Mouse (Mus musculus): ENCODE data around the gene Arhgap10. TPM values are rescaled to one million over a fixed set of nuclear protein-coding genes. Genes with fewer than 3 reads are reported as not detected.
"Not testable (repeated sequence)": the region's sequence is repeated elsewhere in the genome, so short reads cannot be mapped to it uniquely, and the experiment has no call there.

The Arhgap10 gene
- polyA plus RNA-seq, 1 experiment, result 22.4 TPM

DNA sequence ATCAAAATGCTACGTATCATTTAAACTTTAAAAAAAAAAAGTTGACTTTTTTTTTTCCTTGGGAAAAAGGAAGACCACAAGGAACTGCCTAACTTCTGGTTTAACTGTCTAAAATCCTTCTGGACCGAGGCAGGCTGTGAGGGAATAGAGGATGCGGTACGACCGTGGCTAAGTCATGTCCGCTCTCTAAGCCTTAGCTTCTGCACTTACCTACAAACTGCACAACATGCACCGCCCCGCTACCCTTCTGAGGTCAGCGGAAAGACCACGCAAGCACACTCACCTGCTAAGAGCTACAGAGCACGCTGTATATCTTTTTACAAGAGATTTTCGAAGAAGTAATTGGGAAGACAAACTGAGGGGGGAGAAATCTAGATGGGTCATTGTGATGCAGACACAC is 186.6 kb downstream of the Arhgap10 start:
- Histone ChIP-seq H3K27ac (ENCODE audit: insufficient read depth, low read length) (no peak overlapping the region), H3K4me1 (ENCODE audit: control insufficient read depth, insufficient read depth, low read length) (no peaks in the 10 kb centered on the region; the same call in 1 of the 2 replicates), H3K4me3 (ENCODE audit: insufficient read depth, low read length) (no peak overlapping the region)
- TF ChIP-seq CTCF (IDR thresholded peaks at IDR 0.05; ENCODE audit: extremely low read depth, insufficient read depth, low read length) (no peak), POLR2A (IDR thresholded peaks at IDR 0.05; ENCODE audit: extremely low read depth, insufficient read depth, low read length) (no peak)

DNA sequence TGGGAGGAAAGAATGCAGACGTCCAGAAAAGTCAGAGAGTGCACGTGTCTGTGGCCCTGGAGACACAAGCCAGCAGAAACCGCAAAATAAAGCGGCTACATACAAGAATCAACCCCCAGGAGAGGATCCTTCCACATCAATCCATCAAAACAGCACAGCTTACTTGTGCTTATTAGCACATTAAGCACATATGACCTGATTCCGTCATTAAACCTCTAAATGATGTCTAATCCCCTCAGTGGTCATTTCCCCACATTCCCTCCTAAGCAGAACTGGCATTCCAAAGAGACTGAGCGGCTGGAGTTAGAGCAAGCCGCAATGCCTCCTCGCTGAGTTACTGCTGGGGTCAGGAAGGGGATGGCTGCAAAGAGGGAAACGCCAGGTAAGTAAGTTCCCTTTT is 187.4 kb downstream of the Arhgap10 start:
- Histone ChIP-seq H3K4me1 (ENCODE audit: control insufficient read depth, insufficient read depth, low read length) (no peaks in the 10 kb centered on the region; the same call in 1 of the 2 replicates), H3K4me3 (ENCODE audit: insufficient read depth, low read length) (no peak overlapping the region), H3K27ac (ENCODE audit: insufficient read depth, low read length) (no peak overlapping the region)
- TF ChIP-seq POLR2A (IDR thresholded peaks at IDR 0.05; ENCODE audit: extremely low read depth, insufficient read depth, low read length) (no peak), CTCF (IDR thresholded peaks at IDR 0.05; ENCODE audit: extremely low read depth, insufficient read depth, low read length) (no peak)

DNA sequence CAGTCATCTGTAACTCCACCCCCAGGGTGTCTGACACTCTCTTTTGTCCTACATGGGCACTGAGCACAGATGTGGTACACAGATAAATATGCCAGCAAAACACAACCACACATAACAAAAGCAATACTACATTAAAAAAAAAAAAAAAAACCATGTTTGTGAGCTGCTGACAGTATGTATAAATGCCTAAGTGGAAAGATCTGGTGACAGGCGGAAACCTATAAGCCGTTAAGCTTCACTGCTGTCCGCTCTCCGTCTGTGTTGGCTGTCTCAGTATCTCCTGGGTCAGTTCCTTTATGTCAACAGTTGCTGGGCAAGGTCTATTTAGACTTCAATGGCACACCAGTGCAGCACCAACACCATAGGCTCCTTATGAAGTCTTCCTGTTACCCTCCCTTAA is 188.0 kb downstream of the Arhgap10 start:
- no peak for TF ChIP-seq POLR2A (IDR thresholded peaks at IDR 0.05; ENCODE audit: extremely low read depth, insufficient read depth, low read length)
- Histone ChIP-seq H3K27ac (ENCODE audit: insufficient read depth, low read length) (no peak overlapping the region), H3K4me3 (ENCODE audit: insufficient read depth, low read length) (no peak overlapping the region), H3K4me1 (ENCODE audit: control insufficient read depth, insufficient read depth, low read length) (no peaks in the 10 kb centered on the region; the same call in 1 of the 2 replicates)

DNA sequence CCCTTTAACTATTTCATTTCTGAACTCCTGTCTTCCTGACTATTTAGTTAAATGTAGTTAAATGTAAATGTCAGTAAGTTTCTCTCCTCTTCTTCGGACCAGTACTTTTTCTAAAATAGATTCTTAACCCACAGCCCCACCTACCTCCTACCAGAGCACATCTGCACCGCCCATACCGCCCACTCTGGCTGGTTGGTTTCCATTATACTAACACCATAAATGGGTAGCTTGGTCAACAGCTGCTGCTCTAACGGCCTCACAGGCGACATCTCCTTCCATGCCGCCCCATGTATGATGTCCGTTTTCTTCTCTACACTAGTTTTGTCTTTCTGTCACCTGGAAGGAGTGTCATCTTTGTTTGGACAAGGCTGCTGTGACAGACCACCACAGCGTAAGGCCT is 189.3 kb downstream of the Arhgap10 start:
- TF ChIP-seq POLR2A (IDR thresholded peaks at IDR 0.05; ENCODE audit: extremely low read depth, insufficient read depth, low read length) (no peak), CTCF (IDR thresholded peaks at IDR 0.05; ENCODE audit: extremely low read depth, insufficient read depth, low read length) (no peak)
- Histone ChIP-seq H3K4me1 (ENCODE audit: control insufficient read depth, insufficient read depth, low read length) (no peaks in the 10 kb centered on the region; the same call in 1 of the 2 replicates), H3K27ac (ENCODE audit: insufficient read depth, low read length) (no peak overlapping the region), H3K4me3 (ENCODE audit: insufficient read depth, low read length) (no peak overlapping the region)

DNA sequence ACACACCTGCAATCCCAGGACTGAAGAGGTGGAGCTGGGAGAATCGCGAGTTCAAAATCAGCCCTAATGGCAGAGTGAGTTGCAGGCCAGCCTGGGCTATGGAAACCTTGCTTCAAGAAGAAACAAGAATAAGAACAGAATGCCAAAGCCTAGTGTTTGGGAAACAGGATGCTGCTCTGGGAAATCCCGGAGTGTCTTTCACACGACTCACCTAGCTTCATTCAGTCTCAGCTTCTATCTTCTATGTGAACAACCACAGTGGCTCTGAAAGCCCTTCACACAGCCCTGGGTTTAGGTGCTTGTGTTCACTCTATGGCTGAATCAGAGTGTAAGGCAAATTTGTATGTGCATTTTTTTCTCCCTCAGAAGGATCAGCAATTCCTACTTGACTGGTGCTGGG is 190.4 kb downstream of the Arhgap10 start:
- Histone ChIP-seq H3K27ac (ENCODE audit: insufficient read depth, low read length) (no peak overlapping the region), H3K4me3 (ENCODE audit: insufficient read depth, low read length) (no peak overlapping the region), H3K4me1 (ENCODE audit: control insufficient read depth, insufficient read depth, low read length) (no peaks in the 10 kb centered on the region; the same call in 1 of the 2 replicates)
- no peak for TF ChIP-seq POLR2A (IDR thresholded peaks at IDR 0.05; ENCODE audit: extremely low read depth, insufficient read depth, low read length)

DNA sequence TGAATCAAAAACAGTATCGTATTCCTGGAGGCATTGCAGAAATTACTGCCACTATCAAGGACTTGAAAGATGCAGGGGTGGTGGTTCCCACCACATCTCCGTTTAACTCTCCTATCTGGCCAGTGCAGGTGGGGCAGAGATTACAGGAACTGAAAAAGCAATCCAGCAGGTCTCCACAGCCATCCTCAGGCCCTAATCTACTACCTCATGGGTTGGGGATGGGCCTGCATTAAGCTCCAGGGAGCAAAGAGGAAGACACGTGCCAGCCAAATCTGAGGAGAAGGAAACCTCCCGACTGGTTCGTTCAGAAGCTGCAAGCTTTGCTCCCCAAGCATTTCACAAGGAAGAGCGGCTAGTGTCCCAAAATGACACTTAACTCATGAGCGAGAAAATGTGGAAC is 195.0 kb downstream of the Arhgap10 start:
- not testable (repeated sequence) for H3K27ac ChIP-seq (ENCODE audit: insufficient read depth, low read length); H3K4me3 ChIP-seq (ENCODE audit: insufficient read depth, low read length); H3K4me1 ChIP-seq (ENCODE audit: control insufficient read depth, insufficient read depth, low read length)

DNA sequence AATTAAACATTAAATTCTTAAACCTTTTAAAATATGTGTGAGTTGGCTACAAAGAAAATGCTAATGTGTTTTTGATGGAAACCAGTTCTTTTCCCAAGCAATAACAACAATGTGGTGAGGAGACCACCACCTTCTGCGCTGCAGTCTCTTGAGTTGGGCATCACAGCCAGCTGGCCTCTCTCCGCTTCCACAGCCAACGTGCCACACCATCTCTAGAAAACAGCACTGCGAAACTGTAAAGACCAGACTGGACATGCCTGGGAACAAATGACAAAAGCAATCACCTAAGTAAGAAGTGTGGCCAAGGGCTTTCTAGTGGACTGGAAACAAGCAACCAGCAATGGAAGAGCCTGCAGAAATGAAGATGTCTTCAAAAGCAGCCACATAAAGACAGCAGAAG is 195.9 kb downstream of the Arhgap10 start:
- Histone ChIP-seq H3K4me1 (ENCODE audit: control insufficient read depth, insufficient read depth, low read length) (no peaks in the 10 kb centered on the region; the same call in 1 of the 2 replicates), H3K4me3 (ENCODE audit: insufficient read depth, low read length) (no peak overlapping the region), H3K27ac (ENCODE audit: insufficient read depth, low read length) (no peak overlapping the region)
- TF ChIP-seq CTCF (IDR thresholded peaks at IDR 0.05; ENCODE audit: extremely low read depth, insufficient read depth, low read length), result no peak
- TF ChIP-seq POLR2A (IDR thresholded peaks at IDR 0.05; ENCODE audit: extremely low read depth, insufficient read depth, low read length), result no peak

DNA sequence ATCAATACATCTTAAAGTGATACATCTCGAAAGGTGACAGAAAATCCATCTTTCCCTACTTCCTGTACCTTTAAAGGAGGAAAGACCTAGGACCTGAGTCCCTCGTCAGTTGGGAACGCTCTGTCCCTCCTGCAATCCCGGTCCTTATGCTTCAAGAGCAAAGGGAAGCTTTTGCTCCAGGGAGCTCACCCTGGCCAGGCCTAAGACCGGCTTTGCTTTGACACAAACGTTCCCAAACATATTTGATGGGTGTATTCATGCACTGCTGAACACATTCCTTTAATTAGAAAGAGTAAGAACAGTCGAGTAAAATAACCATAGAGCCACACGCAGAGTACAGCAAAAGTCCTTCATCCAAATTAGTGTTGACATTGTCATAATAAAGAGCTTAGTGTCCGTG is 199.2 kb downstream of the Arhgap10 start:
- no peak for TF ChIP-seq POLR2A (IDR thresholded peaks at IDR 0.05; ENCODE audit: extremely low read depth, insufficient read depth, low read length)
- Histone ChIP-seq H3K27ac (ENCODE audit: insufficient read depth, low read length) (no peak overlapping the region), H3K4me3 (ENCODE audit: insufficient read depth, low read length) (no peak overlapping the region), H3K4me1 (ENCODE audit: control insufficient read depth, insufficient read depth, low read length) (no peaks in the 10 kb centered on the region)

DNA sequence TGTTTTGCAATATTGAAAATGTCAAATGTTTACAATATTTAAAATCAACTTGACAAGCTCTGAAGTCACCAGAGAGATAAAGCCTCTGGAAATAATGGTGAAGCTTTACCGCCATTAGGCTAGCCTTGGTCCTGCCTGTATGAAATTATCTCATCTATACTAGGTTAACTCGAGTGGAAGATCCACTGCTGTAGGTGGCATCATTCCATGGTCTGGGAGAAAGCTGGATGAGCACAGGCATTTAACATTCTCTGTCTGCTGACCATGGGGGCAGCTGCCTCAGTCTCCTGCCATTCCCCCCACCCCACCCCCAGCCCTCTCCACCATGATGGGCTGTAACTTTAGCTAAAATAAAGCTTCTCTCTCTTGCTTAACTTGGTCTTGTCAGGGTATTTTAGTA is 200.0 kb downstream of the Arhgap10 start:
- TF ChIP-seq POLR2A (IDR thresholded peaks at IDR 0.05; ENCODE audit: extremely low read depth, insufficient read depth, low read length) (no peak), CTCF (IDR thresholded peaks at IDR 0.05; ENCODE audit: extremely low read depth, insufficient read depth, low read length) (no peak)

DNA sequence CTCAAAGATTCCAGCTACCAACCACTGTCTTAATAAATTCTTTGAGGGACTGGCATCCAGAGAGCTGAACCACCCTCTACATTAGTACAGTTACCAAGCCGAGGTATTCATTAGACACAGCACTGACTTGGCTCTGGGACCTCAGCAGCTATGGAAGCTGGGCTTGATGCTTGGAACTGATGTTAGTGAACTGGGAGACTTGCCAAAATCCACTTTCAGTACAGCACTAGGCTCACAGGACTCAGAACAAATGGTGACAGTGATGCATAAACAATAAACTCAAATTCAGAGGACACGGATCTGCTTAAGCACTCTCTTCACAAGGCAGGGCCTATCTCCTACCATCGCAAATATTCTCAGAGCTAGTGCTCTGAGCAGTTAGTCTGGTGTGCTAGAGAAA is 204.8 kb downstream of the Arhgap10 start:
- H3K27ac ChIP-seq (ENCODE audit: insufficient read depth, low read length), result no peak overlapping the region
- no peak for TF ChIP-seq POLR2A (IDR thresholded peaks at IDR 0.05; ENCODE audit: extremely low read depth, insufficient read depth, low read length)
- TF ChIP-seq CTCF (IDR thresholded peaks at IDR 0.05; ENCODE audit: extremely low read depth, insufficient read depth, low read length), result no peak
- no peak overlapping the region for H3K4me3 ChIP-seq (ENCODE audit: insufficient read depth, low read length)
- no peaks in the 10 kb centered on the region for H3K4me1 ChIP-seq (ENCODE audit: control insufficient read depth, insufficient read depth, low read length)

More for the DNA sequence above, 200.0 kb downstream of the Arhgap10 start:
- Histone ChIP-seq H3K27ac (ENCODE audit: insufficient read depth, low read length) (no peak overlapping the region), H3K4me3 (ENCODE audit: insufficient read depth, low read length) (no peak overlapping the region), H3K4me1 (ENCODE audit: control insufficient read depth, insufficient read depth, low read length) (no peaks in the 10 kb centered on the region)

DNA sequence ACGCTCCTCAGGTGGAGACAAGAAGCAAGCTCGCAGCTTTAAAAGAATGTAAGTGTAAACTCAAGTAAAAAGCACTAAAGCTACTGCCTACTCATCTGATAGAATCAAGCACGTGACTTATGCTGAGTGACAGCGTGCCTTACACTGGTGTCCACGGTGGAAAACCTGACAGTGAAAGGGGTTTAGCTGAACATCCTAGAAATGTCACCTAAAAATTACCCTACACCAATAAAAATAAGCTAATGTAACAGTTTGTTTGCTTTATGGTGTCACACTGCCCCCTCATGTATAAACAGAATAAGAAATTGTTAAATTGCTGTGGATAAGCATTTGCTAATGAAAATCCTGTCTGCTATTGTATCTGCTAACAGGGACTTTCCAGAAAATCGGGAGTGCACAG is 206.0 kb downstream of the Arhgap10 start:
- no peak overlapping the region for H3K4me3 ChIP-seq (ENCODE audit: insufficient read depth, low read length)
- no peaks in the 10 kb centered on the region for H3K4me1 ChIP-seq (ENCODE audit: control insufficient read depth, insufficient read depth, low read length)
- H3K27ac ChIP-seq (ENCODE audit: insufficient read depth, low read length), result no peak overlapping the region
- no peak for TF ChIP-seq CTCF (IDR thresholded peaks at IDR 0.05; ENCODE audit: extremely low read depth, insufficient read depth, low read length)
